Mouse (Mus musculus) adrenal gland, postnatal 4 days (tissue): Measurements from ENCODE around the gene Tbkbp1. TPM values are rescaled to one million over a fixed set of nuclear protein-coding genes. Genes with fewer than 3 reads are reported as not detected.

ENCODE experiments used
- DNase-seq, 2 experiments: peaks; one replicate each; pipeline ENCODE4 v3.0.0; 2021 to 2022; ENCODE audit warnings: low spot score in 2 of 2, mixed read lengths in 2 of 2
- total RNA-seq, 2 experiments: library from RNA; stranded (reverse); gene quantifications; 2 replicates each; pipeline ENCODE4 v1.2.3; 2021

Tbkbp1 gene
- total RNA-seq, 2 experiments from 2014 or later: 19.1 to 21.0 TPM

GRCm38 (mm10) chr11:97128956-97129355 lies 22.3 kb downstream of the Tbkbp1 start:
- no peak for DNase-seq

DNA sequence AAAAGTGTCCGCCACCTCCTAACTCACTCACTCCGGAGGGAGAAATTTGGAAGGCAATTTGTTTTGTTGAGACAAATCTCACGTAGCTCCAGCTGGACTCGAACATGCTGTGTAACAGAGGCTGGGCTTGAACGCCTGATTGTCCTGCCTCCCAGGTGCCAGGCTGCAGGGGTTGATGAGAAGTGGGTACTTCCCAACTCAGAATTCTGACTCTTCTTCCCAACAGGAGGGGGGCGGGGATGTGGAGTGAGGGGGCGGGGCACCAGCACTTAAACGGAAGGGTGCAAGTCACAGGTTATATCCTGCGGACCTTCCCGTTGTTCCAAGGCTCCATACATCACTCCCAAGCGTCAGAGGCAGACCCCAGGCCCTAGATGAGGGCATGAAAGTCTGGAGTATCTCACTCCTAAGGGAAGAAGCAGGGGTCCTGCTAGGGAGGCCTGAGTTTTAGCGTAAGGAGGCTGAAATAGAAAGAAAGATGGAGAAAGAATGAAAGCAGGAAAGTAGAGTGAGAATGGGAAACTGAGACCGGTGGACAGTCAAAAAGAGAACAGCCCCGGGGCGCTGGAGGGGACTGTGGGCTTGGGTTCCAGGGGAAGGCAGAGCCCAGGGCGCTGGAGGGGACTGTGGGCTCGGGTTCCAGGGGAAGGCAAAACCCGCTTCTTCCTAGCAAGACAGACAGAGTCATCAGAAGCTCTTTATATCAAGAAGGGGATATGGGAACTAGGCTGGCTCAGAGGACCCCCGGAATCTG lies 23.6 kb downstream of the Tbkbp1 start:
- DNase-seq: no peak

- DNase-seq: no peak
These were observed 24.4 kb downstream of the Tbkbp1 start for GRCm38 (mm10) chr11:97126645-97127468.

GRCm38 (mm10) chr11:97124266-97125036 lies 26.8 kb downstream of the Tbkbp1 start:
- no peak for DNase-seq

GRCm38 (mm10) chr11:97123282-97123890 lies 27.9 kb downstream of the Tbkbp1 start:
- DNase-seq: no peak

GRCm38 (mm10) chr11:97120641-97121040 lies 30.7 kb downstream of the Tbkbp1 start:
- no peak for DNase-seq

DNA sequence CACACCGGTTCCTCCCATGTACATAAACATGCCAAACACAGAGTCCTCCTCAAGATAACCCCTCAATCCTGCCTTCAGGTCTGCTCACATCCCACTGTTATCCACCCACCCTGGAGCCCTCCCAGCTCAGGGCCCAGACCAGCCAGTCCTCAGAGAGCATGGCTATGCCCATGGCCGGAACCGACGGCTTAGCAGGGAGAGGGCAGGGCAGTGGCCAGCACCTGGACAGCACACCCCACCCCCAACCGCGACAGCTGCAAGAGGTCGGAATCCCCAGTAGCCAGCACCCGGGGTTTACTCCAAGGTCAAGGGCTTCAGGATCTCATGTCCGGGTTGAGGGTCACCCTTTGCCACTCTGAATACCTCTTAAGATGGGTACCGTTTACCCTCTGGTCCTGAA lies 31.1 kb downstream of the Tbkbp1 start:
- DNase-seq: no peak

DNA sequence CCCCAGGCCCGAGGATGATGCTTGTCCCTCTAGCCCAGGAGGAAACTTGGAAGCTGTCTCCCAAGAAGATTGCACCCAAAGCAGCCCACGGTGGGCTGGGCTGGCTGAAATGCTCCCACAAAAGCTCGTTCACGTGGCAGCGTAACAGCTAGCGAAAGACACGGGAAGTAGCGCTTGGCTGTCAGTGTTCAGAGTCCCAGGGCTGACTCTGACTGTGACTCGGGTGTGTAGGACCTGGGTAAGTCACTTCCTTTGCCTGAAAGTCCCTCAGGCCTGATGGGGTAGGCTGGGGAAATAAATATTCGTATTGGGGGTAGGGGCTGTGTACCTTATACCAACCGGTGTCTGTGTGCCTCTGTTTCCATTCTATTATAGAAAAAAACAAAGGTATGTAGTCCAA lies 35.5 kb downstream of the Tbkbp1 start:
- DNase-seq: no peak

- DNase-seq: no peak
These were observed 36.4 kb downstream of the Tbkbp1 start, which contains the start of gene Tbx21 for GRCm38 (mm10) chr11:97114671-97115601. Gene Tbx21, minus strand, starts transcription at chr11:97115331.

- no peak for DNase-seq
These were observed 38.7 kb downstream of the Tbkbp1 start for GRCm38 (mm10) chr11:97112519-97113125.

- no peak for DNase-seq
These were observed 42.3 kb downstream of the Tbkbp1 start for GRCm38 (mm10) chr11:97108976-97109375.

GRCm38 (mm10) chr11:97104091-97104483 lies 47.2 kb downstream of the Tbkbp1 start:
- no peak for DNase-seq

DNA sequence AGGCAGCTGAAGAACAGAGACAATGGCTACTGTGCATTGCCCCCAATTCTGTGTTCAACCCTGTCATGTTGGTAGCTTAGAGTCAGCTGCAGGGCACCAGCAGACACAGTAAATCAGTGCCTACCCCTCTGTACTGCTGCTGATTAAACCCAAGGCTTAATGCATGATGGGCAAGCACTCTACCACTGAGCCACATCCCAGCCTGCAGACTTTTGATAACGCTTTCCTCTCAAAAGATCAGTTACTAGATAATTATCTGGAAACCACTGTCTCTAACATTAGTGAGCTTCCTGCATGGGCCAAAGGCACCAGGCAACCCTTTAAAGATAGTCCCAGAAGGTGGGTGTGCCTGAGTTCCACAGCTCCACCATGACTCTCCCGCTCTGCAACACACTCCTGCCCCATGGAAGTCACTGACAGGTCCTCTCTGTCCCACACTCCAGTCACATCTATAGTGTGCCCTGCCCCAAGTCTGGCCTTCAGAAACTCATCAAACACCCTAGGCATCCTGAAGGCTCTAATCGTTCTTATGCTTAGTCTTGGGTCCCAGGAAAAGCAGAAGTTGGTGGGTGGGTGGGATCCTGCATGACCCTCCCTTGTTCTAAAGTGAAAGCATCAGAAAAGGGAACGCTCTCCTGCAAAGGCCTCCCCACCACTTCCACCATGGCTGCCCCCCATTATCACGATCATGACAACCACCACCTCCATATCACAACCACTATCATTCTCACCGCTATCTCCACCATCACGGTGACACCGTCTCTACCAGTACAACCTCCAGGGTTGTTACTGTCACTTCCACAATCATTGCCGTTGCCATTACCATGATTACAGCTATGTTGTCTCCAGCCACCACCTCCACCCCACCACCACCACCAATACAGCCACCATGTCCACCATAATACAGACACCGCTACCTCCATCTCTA lies 47.9 kb downstream of the Tbkbp1 start:
- no peak for DNase-seq

GRCm38 (mm10) chr11:97101722-97102121 lies 49.6 kb downstream of the Tbkbp1 start:
- peak in 1 of 2 experiments; percentile 66 for DNase-seq

DNA sequence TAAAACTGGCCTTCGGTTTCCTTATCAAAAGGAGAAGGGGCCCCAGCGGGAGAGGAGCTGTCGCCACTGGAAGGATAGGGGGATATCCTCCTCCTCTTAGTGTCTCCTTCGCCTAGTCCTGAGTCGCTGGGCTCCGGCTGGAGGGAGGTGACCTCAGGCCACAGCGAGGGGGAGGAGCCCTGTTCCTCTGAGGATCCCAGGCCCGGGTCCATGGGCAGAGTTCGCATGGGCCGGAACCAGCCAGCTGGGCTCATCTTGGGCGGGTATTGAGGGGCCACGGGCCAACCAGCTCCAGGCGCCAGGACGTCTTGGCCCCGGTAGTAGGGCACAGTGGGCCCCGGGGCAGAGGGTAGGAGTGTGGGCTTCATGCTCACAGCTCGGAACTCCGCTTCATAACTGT lies 52.5 kb downstream of the Tbkbp1 start:
- DNase-seq: no peak

DNA sequence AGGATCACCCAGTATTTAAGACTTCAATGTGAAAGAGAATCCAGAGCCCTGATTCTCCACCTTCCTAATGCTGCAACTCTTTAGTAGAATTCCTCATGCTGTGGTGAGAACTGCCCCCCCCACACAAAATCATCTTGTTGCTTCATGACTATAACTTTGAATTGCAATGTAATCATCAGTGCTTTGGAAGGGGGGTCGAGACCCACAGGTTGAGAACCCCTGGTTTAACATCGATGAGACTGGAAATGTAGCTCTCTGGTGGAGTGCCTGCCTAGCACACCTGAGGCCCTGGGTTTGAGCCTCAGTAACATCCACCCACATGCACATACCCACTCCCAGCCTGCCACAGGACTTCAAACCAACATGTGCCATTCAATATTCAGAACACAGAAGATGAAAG lies 56.7 kb downstream of the Tbkbp1 start:
- DNase-seq: no peak

GRCm38 (mm10) chr11:97086365-97086764 lies 64.9 kb downstream of the Tbkbp1 start:
- DNase-seq: no peak
